Mouse (Mus musculus): ENCODE data around the gene Herc1. TPM values are rescaled to one million over a fixed set of nuclear protein-coding genes. Genes with fewer than 3 reads are reported as not detected.

Herc1 gene
- total RNA-seq, 2 experiments from 2014 or later: 28.5 to 31.8 TPM

DNA sequence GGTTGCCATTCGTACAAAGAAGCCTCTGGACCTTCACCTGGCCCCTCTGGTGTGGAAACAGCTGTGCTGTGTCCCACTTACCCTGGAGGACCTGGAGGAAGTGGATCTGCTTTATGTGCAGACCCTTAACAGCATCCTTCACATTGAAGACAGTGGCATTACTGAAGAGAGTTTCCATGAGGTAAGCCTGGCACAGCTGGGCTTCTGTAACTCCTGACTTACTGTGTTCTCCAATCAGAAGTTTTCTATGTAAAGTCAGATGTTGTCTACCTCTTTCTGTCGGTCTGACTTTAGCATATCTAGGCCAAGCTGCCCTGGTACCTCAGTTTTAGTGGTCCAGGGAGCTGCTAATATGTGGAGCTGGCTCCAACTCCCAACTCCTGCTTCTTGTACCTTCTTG, 151.0 kb downstream of the Herc1 start:
- no peak for DNase-seq

DNA sequence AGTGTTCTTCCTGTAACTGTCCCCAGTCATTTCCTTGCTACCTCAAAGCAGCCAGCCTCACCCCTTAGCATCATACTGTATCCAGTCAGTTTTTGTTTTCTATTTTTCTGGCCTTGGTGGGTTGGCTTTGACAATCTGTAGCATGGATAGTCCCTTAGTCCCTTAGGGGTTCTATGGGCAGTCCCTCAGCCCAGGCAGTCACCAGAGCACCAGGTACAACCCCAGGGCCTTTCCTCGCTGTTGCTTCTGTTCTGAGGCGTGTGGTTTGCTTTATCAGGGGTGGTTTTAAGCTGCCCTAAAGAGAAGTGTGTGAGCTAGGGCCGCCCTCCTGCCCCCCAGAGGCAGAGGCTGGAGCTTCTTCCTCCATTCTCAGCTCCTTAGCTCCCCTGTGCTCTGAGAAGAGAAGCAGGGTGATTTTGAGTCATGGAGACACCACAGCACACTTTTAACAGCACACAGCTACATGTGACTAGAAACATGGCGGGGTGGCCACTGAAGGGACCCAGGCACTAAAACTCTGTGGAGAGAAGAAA, 153.7 kb downstream of the Herc1 start:
- no peak for DNase-seq

DNA sequence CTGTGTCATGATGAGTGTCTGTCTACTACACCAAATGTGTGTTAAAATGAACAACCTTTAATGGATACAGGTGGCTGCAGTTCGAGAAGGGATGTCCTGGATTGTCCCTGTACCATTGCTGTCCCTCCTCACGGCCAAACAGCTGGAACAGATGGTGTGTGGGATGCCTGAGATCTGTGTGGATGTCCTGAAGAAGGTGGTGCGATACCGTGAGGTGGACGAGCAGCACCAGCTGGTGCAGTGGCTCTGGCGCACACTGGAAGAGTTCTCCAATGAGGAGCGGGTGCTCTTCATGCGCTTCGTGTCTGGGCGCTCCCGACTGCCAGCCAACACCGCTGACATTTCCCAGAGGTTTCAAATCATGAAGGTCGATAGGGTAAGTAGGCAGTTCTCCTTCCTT, 154.3 kb downstream of the Herc1 start:
- DNase-seq: no peak

DNA sequence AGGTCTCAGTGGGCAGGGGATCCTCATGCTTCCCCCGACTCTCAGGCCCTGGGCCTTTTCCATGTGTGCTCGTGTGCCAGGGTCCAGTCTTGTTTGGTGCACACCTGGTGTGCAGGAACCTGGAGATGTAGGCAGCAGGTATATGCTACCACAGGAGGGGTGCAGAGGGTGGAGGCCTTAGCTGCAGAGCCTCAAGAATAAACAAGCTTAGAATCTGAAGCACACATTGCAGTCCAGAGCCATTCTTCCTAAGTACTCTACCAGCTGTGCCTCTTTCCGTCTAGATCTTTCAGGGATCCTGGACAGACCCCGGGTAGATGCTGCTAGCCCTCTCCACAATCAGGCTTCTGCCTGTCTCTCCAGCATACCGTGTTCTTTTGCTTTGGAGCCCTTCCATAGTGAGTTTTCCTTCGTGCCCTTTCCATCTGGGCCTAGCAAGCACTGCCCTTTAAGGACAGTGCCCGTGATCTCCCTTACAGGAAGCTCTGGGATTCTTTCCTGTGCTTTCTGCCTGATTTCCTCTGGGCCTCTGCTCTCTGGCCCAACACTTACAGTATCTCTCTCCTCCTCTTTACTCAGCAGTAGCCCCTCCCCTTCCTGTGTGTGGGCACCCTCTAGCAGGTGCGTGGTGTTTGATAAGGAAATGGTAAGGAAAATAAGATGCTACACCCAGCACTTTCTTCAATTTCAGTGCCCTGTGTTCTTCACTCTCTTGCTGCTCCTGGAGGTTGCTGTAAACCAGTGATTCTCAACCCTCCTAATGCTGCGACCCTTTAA, 155.1 kb downstream of the Herc1 start:
- peak; percentile 17 for DNase-seq

DNA sequence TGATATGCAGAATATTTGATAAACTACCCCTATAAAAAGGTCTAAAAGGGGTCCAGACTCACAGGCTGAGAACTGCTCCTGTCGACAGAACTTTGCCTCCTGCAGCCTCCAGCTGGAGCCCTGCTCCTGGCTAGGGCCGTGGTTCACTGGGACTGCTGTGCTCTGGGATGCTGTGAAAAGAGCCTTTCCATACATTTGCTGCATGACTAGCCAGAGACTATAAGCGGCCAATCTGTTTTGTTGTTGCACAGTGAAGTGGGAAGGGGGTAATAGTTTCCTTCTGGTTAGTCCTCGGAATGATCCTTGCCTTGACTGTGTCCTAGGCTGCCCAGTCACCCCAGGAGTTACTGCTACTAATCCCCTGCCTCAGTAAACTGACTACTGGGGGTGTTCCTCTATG, 155.8 kb downstream of the Herc1 start:
- no peak for DNase-seq

DNA sequence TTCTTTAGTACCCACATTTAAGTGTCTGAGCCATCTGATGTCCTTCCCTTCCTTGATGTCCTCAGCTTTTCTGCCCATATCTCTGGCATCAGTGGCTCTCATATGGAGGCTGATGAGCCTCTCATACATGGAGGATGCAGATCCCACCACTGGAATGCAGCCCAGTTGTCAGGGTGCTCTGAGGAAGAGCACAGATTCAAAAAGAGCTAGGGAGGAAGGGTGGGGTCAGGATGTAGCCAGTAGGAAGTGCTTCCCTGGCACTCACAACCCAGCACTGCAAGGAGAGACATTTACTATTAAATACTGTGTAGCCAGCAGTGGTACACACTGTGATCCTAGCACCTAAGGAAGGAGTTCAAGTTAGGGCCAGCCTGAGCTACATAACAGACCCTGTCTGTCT, 156.2 kb downstream of the Herc1 start:
- no peak for DNase-seq

DNA sequence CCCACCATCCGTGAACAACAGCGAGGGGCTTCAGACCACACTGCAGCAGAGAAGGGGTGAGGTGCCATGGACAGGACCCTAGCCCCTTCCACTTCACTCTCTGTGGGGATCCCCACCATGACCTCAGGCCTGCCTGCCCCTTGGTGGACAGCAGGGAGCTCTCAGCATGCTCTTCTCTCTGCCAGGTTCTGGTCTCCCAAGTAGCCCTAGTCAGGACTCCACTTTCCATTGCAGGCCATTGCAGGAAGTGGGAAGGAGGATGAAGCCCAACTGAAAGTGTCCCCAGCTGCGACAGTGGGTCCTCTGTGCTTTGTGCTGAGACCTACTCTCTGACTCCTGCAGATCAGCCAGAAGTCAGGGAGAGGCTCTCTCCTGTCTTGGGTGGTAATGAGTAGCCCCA, 157.4 kb downstream of the Herc1 start:
- DNase-seq: no peak

DNA sequence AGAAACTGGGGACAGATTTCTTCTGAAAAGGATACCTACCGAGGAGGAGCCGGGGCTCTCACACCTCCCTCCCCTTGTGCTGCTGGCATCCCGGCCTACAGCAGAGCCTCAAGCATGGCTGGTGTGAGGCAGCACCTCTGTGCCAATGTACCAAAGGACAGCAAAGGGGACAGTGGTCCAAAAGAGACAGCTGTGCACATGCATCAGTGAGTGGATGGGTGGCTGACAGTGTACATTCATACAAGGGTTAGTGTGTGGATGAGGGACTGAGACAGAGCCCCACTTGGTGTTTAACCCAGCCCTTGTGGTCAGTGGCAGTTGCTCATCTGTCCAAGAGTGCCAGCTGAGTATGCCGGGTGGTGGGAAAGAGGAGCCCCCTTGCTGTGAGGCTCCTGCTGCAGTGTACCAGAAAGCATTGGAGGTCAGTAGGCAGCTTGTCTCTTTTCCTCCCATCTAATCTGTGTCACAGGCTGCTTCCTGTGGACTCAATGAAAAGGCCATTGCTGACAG, 158.7 kb downstream of the Herc1 start:
- DNase-seq: no peak

DNA sequence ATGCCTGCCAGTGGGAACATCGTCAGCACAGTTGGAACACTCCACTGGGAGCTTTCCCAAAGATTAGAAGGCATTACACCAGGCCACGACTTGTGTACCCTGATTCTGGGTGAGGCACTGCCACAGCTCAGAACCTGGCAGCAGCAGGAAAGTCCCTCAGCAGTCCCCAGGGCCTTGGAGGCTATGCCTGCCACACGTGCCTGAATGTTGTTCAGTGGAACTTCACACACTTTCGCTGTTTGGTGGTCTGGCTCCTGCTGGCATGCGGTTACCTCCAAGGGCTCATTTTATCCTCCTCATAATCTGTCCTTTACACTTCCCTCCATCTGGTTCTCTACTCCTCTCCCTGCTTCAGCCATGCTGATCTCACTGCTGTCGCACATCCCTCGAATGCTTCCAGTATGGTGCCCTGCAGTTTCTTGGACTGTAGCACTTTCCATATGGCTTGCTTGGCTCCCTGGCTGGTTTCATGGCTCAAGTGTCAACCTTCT, 160.1 kb downstream of the Herc1 start:
- peak; percentile 27 for DNase-seq

DNA sequence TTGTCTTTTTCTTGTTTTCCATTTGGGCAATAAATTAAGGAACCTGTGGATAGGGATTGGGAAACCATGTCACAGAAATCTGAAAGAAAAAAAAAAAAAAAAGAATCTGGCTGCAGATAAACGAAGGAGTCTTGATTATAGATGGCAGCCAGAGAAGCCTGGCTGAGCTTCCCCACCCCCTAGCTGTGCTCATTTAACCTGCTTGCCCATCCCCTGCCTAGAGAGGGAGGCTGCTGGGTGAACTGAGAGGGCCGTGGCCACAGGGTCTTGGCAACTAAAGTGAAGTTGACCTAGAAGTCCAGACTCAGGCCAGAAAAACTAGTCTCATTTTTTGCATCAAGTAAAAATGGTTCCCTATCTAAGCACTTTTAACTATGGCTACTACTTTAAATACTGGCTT, 160.7 kb downstream of the Herc1 start:
- no peak for DNase-seq

DNA sequence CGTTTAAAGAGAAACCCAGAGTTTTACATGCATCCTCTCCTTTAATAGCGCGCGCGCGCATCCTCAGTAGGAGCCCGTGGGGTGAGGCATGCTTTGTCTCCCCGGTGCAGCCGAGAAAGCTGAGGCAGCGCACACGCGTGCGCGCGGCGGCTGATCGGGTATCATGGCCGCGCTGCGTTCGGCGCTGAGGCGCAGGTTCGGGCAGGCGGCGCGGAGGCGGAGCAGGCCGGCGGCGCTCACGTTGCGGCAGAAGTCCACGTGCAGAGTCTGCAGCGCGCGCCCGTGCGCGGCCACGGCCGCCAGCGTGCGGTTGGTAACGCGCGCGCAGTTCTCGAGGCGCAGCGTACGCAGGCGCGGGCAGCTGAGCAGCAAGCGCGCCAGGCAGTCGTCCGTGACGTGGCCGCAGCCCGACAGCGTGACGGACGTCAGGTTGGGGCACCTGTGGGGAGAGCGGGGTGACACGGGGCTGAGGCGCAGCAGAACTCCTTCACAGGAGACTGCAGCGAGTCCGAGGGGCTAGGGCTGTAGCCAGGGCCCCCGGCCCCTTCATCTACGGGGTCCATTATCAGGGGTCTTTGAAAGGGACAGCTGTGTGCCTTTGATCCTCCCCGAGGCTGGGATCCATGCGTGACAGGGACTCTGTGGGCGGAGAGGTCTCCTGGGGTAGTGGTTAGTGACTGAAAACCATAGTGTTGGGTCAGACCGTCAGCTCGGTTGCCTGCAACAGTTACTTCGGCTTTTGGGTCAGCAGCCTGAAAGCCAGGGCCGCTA, 161.5 kb downstream of the Herc1 start:
- DNase-seq: peak; percentile 96

DNA sequence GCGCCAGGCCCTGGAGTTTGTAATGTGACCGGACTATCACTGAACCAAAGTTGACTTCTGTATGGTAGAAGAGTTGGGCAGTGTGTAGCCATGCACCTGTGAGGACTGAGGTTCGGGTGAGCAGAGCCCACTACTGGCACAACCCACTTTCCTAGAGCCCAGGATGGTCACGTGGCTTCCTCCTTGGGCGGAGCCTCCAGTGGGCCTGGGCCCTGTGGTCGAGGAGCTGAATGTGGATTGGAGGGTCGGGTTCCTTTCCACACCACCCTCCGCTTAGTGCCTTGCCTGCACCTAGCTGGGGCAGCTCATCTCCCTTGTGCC, 162.1 kb downstream of the Herc1 start:
- peak; percentile 85 for DNase-seq

DNA sequence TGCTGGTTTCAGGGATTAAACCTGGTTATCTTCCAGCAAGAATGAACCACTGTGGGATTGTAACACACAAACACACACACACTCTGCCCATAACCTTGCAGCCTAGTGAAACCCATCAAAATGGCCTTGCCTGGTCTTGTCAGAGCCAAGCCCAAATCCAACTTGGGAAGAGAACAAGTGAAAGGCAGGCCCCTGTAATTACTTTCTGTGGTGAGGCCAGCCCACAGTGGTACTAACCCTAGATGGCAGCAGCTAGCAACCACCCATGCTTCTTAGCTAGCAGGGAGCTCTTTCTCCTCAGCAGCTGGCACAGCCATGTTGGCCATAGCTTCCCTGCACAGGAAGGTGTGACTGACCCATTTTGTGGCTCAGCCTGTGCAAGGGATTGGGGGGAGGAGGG, 162.9 kb downstream of the Herc1 start:
- DNase-seq: peak; percentile 18

DNA sequence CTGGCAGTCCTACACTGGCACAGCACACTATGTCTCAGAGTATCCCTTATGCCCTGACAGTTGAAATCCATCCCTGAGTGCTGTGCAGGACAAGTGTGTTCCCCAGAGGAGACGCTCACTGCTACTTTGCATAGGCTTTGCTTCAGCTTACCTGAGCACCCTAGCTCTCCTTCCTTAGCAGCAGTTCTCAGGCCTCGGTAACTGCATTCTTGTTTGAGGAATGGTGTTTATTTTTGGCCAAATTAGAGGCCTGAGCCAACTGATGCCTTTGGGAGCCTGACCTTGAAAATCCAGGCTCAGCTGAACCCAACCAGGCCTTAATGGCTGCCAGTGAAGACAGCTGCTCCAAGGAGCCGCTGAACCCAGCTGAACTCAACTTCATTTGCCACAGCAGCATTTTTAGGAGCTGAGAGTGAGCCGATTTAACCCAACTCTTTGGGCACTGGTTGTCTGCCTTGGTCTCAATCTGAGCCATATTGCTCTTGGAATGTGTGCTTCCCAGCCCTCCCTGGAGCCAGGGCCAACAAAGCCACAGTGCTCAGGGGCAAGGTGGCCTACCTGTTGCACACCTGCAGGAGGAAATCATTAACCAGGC, 163.5 kb downstream of the Herc1 start:
- DNase-seq: peak; percentile 57

DNA sequence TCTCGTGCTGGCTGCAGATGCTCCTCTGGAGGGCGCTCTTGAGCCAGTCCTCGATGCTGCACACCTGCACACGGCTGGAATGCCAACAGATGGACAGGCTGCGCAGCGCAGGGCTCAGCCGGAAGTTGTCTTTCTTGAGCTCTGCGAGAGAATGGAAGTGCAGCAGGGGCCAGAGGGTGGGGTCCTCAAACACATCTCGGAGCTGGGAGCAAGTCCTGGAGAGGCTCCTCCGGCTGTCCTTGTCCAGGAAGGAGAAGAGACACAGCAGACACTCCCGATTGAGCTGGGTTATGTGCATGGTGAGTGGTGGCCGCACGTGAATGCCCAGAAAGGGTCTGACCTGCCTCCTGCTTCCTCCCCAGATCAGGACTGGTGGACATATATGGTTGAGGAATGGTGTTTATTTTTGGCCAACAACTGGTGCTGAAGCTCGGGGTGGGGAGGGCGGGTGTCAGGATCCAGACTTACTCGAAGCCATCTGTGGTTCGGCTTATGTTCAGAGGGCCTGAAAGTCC, 164.1 kb downstream of the Herc1 start, which contains the start of gene Fbxl22:
Fbxl22 (minus strand) TSS at position 338 of the 515 bp plus-strand sequence.
- DNase-seq: peak; percentile 41

DNA sequence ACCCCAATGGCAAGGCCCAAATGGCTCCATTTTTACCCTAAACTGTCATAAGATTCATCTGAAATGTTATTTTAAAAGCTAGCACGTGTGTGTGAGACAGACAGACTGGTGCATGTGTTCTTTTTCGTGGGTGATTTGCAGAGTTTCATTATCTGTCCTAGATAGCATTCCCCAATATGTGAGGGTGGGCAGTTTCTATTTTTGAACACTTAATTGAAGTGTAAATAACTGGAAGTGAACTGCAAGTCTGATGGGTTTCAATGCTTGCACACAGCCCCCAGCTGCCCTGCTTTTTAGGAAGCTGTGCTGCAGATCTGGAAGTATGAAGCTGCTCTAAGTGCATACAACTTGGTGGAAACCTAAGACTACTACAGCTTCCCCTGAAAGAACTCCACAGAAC, 164.9 kb downstream of the Herc1 start:
- no peak for DNase-seq

DNA sequence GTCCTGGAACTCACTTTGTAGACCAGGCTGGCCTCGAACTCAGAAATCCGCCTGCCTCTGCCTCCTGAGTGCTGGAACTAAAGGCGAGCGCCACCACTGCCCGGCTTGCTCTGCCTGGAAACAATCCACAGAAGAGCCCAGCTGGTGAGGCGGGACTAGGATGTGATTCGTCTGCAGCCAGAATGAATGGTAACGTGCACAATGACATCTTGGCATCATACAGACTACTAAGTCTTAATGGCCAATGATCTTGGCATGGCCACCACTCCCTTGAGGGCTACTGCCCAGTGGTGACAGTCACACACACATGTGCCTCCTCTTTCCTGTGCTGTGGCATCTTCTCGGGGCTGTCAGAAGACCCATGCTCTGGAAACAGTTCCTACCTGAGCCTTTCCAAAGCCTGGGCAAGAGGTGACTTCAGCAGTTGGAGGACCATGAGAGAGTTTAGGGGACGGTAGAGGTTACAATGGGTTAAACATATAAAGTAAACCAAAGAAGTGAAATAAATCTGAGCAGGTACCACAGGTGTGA, 165.5 kb downstream of the Herc1 start:
- no peak for DNase-seq

DNA sequence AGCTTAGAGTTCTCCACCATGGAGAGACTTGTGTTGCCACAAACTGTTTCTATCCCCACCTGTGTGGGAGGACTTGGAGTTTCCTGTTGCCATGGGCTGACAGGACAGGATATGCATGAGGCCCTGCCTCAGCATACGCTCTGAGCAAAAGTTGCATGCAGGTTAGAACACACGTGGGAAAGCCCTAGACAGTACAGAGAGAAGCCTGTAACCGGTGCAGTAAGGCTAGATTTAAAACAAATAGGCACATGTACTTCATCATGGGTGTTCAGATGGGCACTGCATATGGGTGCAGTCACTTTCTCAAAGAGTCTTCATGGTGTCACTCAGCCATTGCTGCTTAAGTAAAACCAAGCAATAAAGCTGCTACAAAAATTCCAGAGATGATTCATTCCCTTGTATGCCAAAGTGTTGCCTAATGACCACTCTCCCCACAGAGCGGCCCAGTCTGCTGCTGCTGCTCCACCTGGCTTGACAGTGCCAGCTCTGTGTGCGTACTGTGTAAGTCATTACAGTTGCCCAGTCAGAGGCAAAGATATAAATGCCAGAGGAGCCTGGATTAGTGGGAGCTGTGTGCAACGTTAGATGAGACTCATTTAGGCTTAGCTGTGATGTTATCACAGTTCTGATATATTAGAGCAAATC, 166.2 kb downstream of the Herc1 start:
- DNase-seq: no peak

DNA sequence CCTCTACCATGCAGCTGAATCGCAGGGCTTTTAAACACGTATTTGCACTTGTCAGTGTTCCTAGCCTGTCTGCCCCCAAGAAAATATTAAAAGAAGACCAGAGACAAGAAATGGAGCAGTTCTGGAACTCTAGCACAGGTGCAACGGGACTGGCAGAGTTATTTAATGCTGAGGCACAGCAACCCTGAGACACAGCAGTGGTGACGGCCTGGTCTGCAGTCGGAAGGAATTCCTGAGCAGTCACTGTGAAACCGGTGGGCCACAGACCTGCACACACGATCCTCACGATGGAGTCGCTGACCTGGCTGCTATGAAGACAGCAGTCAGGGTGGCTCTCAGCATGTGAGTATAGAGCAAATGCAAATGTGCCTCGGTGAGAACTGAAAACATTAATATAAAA, 167.5 kb downstream of the Herc1 start:
- no peak for DNase-seq

DNA sequence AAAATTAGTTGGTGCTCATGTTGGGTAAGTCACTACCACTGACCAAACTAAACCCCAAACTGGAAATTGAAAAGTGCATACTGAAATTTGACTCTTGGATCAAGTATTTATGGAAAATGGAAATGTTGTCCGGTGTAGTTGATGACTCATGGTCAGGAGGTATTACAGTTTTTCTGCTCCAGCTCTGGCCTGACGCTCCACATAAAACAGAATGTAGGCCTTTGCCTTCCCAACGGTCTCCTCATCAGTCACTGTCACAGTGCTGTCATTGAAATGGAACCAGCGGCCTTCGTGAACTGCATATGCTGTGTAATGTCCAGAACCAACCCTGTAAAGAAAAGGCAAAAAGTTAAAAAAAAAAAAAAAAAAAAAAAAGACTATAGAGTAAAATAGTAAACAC, 168.0 kb downstream of the Herc1 start:
- DNase-seq: no peak

DNA sequence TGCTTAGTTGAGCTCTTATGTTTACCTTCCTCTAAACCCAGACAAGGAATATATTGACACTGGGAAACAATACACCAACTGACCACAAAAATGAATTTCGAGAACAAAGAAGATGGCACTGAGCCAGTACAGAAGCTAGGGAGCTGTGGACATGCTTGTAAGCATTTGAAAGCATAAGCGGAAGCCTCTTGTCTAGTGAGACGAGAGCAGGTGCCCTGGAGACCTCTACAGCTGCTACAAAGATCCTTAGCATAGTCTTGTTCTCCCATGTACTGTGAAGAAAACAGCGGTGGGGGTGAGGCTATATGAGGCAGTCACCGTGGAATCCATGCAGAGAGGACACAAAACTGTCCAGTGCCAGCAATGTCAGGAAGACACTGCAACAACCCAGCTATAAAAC, 168.7 kb downstream of the Herc1 start:
- DNase-seq: no peak

DNA sequence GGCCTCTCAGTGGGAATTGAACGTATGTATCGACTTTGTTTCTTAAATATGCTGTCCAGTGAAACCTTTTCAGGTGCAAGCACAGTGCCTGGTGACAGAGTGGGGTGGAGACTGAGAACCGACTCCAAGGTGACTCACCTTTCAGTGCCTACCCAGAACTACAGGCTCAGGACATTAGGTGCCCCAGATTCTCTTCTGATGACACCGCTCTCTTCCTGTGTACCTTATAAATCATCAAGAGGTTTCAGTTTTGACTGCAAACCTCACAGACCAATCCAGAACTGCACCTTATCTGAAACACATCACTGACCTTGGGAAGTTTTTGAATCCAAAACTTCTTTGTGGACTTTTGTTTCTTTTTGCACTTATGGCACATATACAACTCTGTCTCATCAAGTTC, 170.0 kb downstream of the Herc1 start:
- DNase-seq: no peak

All from gastrocnemius, postnatal 25 days (tissue).